Mouse (Mus musculus): Measurements from ENCODE around the gene Rraga. TPM values are rescaled to one million over a fixed set of nuclear protein-coding genes. Genes with fewer than 3 reads are reported as not detected.
"Not testable (repeated sequence)": the region's sequence is repeated elsewhere in the genome, so short reads cannot be mapped to it uniquely, and the experiment has no call there.

The Rraga gene
- polyA plus RNA-seq, 1 experiment from 2014 or later = 77.5 TPM

DNA sequence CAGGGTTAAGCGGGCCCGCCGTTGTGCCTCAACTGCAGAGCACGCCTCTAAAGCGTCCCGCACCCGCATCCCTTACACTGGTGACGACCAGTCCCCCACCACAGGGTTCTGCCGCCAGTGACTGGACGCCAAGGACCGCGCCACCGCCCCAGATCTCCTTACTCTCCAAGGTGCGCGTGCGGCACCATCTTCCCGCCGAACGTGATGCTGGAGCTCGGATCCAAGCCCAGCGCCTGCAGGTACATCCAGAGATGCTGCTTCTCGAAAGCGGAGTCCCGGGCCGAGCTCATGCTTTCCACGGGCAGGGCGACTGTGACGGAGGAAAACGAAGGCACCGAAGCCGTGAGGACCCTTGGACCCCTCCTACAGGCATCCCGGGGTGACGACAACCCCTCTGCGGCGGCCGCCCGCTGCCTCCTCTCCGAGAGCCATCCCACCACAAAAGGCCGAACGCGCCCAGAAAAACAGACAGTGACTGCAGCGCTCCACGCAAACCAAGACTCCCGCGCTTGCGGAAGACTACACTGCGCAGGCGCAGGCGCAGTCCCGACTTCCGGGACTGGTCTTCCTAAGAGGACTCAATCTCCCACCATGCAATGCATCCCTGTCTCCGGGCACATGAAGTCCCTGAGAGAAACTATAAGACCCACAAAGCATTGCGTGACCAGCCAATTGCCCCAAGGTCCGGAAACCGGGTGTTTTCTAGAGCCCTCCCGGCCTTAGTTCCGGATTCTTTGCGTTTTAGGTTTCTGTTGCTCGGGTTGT lies 36.2 kb downstream of the Rraga start, which contains the start of gene Haus6:
TSS of gene Haus6 (minus strand) at position 532 of the 765 bp plus-strand sequence.
- peak; percentile 100 for ATAC-seq (ENCODE audit: borderline replicate concordance, extremely low read depth, low FRiP score, low TSS enrichment)
- Histone ChIP-seq H3K4me3 (peak within 1 kb of the TSS; percentile 88), H3K27ac (peak within 1 kb of the TSS; percentile 50), H3K4me1 (peaks cover 5% of the 10 kb centered on the region), H3K9me3 (no peaks in the 10 kb centered on the region), H3K9ac (peak within 1 kb of the TSS; percentile 83), H3K27me3 (no peaks in the 10 kb centered on the region), H3K36me3 (no peaks in the 10 kb centered on the region), H3K4me2 (peak within 1 kb of the TSS; percentile 75)
- WGBS = under 1% methylated on average over 59 of the region's 59 CpGs

DNA sequence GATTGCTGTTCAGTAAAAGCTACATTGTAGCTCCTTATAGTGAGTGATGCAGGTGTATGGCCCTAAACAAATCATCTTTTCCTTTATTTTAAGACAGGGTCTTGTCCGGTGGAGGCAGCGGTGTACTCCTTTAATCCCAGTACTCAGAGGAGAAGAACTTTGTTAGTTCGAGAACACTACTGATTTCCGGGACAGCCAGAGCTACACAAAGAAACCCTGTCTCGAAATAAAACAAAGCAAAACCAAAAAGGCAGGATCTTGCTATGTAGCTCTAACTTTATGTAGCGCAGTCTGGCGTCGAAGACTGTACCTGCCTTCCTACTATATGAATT lies 36.8 kb downstream of the Rraga start:
- 22% methylated on average over 8 of the region's 8 CpGs for WGBS

DNA sequence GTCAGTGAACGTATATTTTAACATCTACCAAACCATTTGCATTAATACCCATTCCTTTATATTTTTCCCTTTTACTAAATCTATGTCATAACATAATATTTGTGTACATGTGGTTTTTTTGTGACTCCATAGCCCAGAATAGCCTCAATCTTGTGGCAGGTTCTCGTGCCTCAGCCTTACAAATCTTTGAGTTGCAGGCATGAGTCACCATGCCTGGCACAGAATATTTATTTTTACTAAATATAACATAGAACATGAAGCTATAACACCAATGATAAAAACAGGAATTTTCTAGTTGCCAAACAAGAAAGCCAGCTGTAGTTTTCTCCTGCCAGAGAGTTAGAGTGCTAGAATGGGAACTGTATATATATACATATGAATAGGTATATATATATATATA lies 45.0 kb downstream of the Rraga start:
- Histone ChIP-seq H3K9ac (no peak overlapping the region), H3K36me3 (no peaks in the 10 kb centered on the region), H3K27ac (no peak overlapping the region), H3K4me2 (no peak overlapping the region), H3K9me3 (no peaks in the 10 kb centered on the region), H3K4me1 (no peaks in the 10 kb centered on the region), H3K27me3 (no peaks in the 10 kb centered on the region), H3K4me3 (no peak overlapping the region)
- 62% methylated on average over 2 of the region's 2 CpGs for WGBS
- no peak for ATAC-seq (ENCODE audit: borderline replicate concordance, extremely low read depth, low FRiP score, low TSS enrichment)

More for the DNA sequence above, 36.8 kb downstream of the Rraga start:
- Histone ChIP-seq H3K9me3 (no peaks in the 10 kb centered on the region), H3K27ac (peak overlapping the region; percentile 29; the same call in 1 of the 2 replicates), H3K4me1 (peaks cover 5% of the 10 kb centered on the region), H3K9ac (peak overlapping the region; percentile 37), H3K4me2 (peak overlapping the region; percentile 75), H3K36me3 (no peaks in the 10 kb centered on the region), H3K4me3 (peak overlapping the region; percentile 88), H3K27me3 (no peaks in the 10 kb centered on the region)
- ATAC-seq (ENCODE audit: borderline replicate concordance, extremely low read depth, low FRiP score, low TSS enrichment) = no peak

DNA sequence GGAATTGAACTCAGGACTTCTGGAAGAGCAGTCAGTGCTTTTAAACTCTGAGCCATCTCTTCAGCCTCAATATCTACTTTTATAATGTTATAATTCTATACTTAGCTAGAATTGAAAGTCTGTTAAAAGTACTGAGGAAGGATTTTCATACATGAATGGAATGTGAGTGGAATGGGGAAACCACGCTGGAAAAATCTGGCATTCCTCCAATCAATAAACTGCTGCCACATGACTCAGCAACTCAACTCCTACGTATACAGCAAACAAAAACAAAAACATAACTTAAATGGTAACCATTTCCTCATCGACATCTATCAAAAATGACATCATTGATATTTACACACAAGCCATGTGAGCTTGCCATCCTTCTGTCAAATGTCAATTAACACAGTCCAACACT lies 46.6 kb downstream of the Rraga start:
- Histone ChIP-seq H3K4me2 (no peak overlapping the region), H3K27ac (no peak overlapping the region), H3K27me3 (no peaks in the 10 kb centered on the region), H3K9me3 (no peaks in the 10 kb centered on the region), H3K36me3 (no peaks in the 10 kb centered on the region), H3K4me3 (no peak overlapping the region), H3K9ac (no peak overlapping the region), H3K4me1 (no peaks in the 10 kb centered on the region)
- WGBS = 56% methylated on average over 3 of the region's 3 CpGs
- no peak for ATAC-seq (ENCODE audit: borderline replicate concordance, extremely low read depth, low FRiP score, low TSS enrichment)

DNA sequence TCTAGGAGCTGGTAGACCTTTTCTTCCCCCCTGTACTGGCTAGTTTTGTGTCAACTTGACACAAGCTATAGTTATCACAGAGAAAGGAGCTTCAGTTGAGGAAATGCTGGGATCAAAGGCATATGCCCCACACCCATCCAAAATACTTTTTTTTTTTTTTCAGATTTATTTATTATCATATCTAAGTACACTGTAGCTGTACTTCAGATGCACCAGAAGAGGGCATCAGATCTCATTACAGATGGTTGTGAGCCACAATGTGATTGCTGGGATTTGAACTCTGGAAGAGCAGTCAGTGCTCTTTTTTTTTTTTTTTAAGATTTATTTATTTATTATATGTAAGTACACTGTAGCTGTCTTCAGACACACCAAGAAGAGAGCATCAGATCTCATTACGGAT lies 47.1 kb downstream of the Rraga start:
- ATAC-seq (ENCODE audit: borderline replicate concordance, extremely low read depth, low FRiP score, low TSS enrichment); H3K4me3 ChIP-seq; H3K36me3 ChIP-seq; H3K9ac ChIP-seq; H3K27ac ChIP-seq; H3K4me1 ChIP-seq; H3K27me3 ChIP-seq; H3K4me2 ChIP-seq; H3K9me3 ChIP-seq: not testable (repeated sequence)
- 84% methylated on average over 1 of the region's 1 CpGs for WGBS

DNA sequence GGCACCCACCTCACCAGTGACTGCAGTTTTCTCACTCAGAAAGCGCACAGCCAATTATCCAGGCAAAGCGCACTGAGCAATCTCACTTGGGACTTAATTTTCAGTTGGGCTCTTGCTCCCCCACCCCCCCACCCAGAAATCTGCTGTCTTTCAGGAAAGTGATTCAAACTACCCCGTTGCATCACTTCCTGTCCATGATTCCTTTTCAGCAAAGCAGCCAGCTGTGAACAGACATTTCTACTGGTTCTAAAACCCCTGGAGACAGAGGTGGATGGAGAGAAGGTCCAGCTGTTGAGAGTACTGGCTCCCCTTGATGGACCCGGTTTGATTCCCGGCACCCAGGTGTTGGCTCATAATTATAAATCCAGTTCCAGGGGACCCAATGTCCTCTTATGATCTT lies 50.0 kb downstream of the Rraga start:
- Histone ChIP-seq H3K36me3 (no peaks in the 10 kb centered on the region), H3K4me1 (no peaks in the 10 kb centered on the region), H3K9ac (no peak overlapping the region), H3K4me3 (no peak overlapping the region), H3K9me3 (no peaks in the 10 kb centered on the region), H3K27ac (no peak overlapping the region), H3K27me3 (no peaks in the 10 kb centered on the region), H3K4me2 (no peak overlapping the region)
- ATAC-seq (ENCODE audit: borderline replicate concordance, extremely low read depth, low FRiP score, low TSS enrichment) = no peak
- 67% methylated on average over 5 of the region's 5 CpGs for WGBS

DNA sequence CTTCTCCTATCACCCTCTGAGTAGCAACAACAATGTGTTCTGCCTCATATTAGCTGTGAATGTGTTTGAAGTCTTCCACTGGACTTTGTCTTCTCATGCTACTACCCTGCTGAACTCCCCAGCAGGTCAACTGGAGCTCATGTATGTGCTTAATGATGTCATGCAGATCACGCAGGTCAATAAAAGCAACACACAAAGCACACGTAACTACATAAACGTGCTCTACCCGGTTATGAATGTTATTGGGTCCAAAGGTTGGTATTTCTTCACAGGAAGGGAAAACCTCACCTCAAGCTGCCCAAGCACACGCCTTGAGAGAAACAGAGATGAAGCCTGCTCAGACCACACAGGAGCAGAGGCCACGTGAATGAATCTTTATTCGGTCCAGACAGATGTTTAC lies 51.0 kb downstream of the Rraga start:
- 86% methylated on average over 7 of the region's 7 CpGs for WGBS
- H3K9ac ChIP-seq; H3K36me3 ChIP-seq; H3K9me3 ChIP-seq; ATAC-seq (ENCODE audit: borderline replicate concordance, extremely low read depth, low FRiP score, low TSS enrichment); H3K4me3 ChIP-seq; H3K27ac ChIP-seq; H3K4me2 ChIP-seq; H3K4me1 ChIP-seq; H3K27me3 ChIP-seq: not testable (repeated sequence)

Other genes with a start within 250 kb of the Rraga start
- gene Saxo1, start 17.3 kb upstream of the Rraga start, polyA plus RNA-seq (2015; fragmentation: Nextera tagmentation; extraction: Ambion mirVana) = not detected in 2 replicates
- gene Haus6, start 36.4 kb downstream of the Rraga start, polyA plus RNA-seq (2015; fragmentation: Nextera tagmentation; extraction: Ambion mirVana) = 21.4 and 21.5 TPM in 2 replicates
- 124 and 134 TPM in 2 replicates for gene Plin2, start 94.4 kb downstream of the Rraga start, polyA plus RNA-seq (2015; fragmentation: Nextera tagmentation; extraction: Ambion mirVana)
- gene Dennd4c, start 172.9 kb downstream of the Rraga start, polyA plus RNA-seq (2015; fragmentation: Nextera tagmentation; extraction: Ambion mirVana) = 7.0 and 7.1 TPM in 2 replicates

Data from lung, embryonic 15.5 days (tissue).